Mouse (Mus musculus): ENCODE results near the gene Fshr.

DNA sequence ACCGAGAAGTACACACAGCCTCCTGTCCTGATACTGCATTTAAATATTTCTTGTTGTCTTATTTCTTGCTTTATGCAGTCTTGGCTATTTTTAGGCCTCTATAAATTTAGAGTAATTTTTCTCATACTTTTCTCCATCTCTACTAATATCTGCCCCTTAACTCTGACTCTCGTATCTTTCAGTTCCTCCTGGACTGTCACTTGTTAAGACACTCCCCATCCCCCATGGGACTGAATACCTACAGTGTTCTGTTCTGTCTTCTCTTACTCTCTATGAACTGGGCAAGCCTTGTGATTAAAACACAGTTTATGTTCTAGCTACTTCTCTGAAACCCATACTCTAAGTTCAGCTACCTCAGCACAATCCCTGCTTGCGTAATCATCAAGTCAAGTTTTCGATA, 209.2 kb downstream of the Fshr start:
- TF ChIP-seq GATA1 (IDR thresholded peaks at IDR 0.05; ENCODE audit: borderline replicate concordance, low read length), result no peak
- TF ChIP-seq FLI1 (IDR thresholded peaks at IDR 0.05; ENCODE audit: low read length), result no peak

Measured in megakaryocyte, embryonic 14.5 days (primary cell).